Mouse (Mus musculus): ENCODE results near the gene Igf2bp3.
A peak's percentile ranks its signal among the peaks of the same experiment; 100 is the strongest.

Igf2bp3 gene

GRCm38 (mm10) chr6:49132352-49133090, 82.2 kb downstream of the Igf2bp3 start:
- no peak for DNase-seq (ENCODE audit: low spot score)

- DNase-seq (ENCODE audit: low spot score) = no peak
Observed at GRCm38 (mm10) chr6:49131855-49132254, 82.9 kb downstream of the Igf2bp3 start.

- DNase-seq (ENCODE audit: low spot score) = no peak
Observed at GRCm38 (mm10) chr6:49130328-49130727, 84.4 kb downstream of the Igf2bp3 start.

- no peak for DNase-seq (ENCODE audit: low spot score)
Observed at GRCm38 (mm10) chr6:49120370-49120769, 94.4 kb downstream of the Igf2bp3 start.

- peak; percentile 65 for DNase-seq (ENCODE audit: low spot score)
Observed at GRCm38 (mm10) chr6:49119462-49120135, 95.2 kb downstream of the Igf2bp3 start.

GRCm38 (mm10) chr6:49118446-49118845, 96.3 kb downstream of the Igf2bp3 start:
- no peak for DNase-seq (ENCODE audit: low spot score)

- DNase-seq (ENCODE audit: low spot score) = no peak
Observed at GRCm38 (mm10) chr6:49116241-49116640, 98.5 kb downstream of the Igf2bp3 start.

- DNase-seq (ENCODE audit: low spot score) = no peak
Observed at GRCm38 (mm10) chr6:49115550-49115949, 99.2 kb downstream of the Igf2bp3 start.

- DNase-seq (ENCODE audit: low spot score) = no peak
Observed at GRCm38 (mm10) chr6:49114457-49114856, 100.3 kb downstream of the Igf2bp3 start.

- no peak for DNase-seq (ENCODE audit: low spot score)
Observed at GRCm38 (mm10) chr6:49113895-49114294, 100.9 kb downstream of the Igf2bp3 start.

GRCm38 (mm10) chr6:49109196-49109595, 105.6 kb downstream of the Igf2bp3 start:
- no peak for DNase-seq (ENCODE audit: low spot score)

- peak; percentile 60 for DNase-seq (ENCODE audit: low spot score)
Observed at GRCm38 (mm10) chr6:49106746-49107500, 107.8 kb downstream of the Igf2bp3 start.

GRCm38 (mm10) chr6:49099086-49099485, 115.7 kb downstream of the Igf2bp3 start:
- DNase-seq (ENCODE audit: low spot score) = no peak

GRCm38 (mm10) chr6:49097596-49098110, 117.1 kb downstream of the Igf2bp3 start:
- DNase-seq (ENCODE audit: low spot score) = peak; percentile 69

GRCm38 (mm10) chr6:49096933-49097461, 117.8 kb downstream of the Igf2bp3 start:
- peak; percentile 99 for DNase-seq (ENCODE audit: low spot score)

- peak; percentile 93 for DNase-seq (ENCODE audit: low spot score)
Observed at GRCm38 (mm10) chr6:49096421-49096820, 118.3 kb downstream of the Igf2bp3 start.

GRCm38 (mm10) chr6:49094968-49095367, 119.8 kb downstream of the Igf2bp3 start:
- DNase-seq (ENCODE audit: low spot score) = no peak

GRCm38 (mm10) chr6:49083008-49083407, 131.7 kb downstream of the Igf2bp3 start:
- no peak for DNase-seq (ENCODE audit: low spot score)

GRCm38 (mm10) chr6:49079313-49079712, 135.4 kb downstream of the Igf2bp3 start:
- DNase-seq (ENCODE audit: low spot score) = no peak

- DNase-seq (ENCODE audit: low spot score) = no peak
Observed at GRCm38 (mm10) chr6:49077894-49078293, 136.9 kb downstream of the Igf2bp3 start.

GRCm38 (mm10) chr6:49074117-49074490, 140.7 kb downstream of the Igf2bp3 start:
- DNase-seq (ENCODE audit: low spot score) = no peak

Measured in adipocyte (in vitro differentiated cells).